Mouse (Mus musculus) c-Kit-negative CD71-positive TER-119-positive erythroid progenitor cells, embryonic 14.5 days (primary cell): ENCODE measurements around the gene Espl1.
A peak's percentile ranks its signal among the peaks of the same experiment; 100 is the strongest.
"Not testable (repeated sequence)": the region's sequence is repeated elsewhere in the genome, so short reads cannot be mapped to it uniquely, and the experiment has no call there.

Experiments
- DNase-seq: peaks from one replicate; pipeline ENCODE4 v3.0.0-alpha.2; 2013; ENCODE audit warnings: low read depth, low spot score

Espl1 gene

DNA sequence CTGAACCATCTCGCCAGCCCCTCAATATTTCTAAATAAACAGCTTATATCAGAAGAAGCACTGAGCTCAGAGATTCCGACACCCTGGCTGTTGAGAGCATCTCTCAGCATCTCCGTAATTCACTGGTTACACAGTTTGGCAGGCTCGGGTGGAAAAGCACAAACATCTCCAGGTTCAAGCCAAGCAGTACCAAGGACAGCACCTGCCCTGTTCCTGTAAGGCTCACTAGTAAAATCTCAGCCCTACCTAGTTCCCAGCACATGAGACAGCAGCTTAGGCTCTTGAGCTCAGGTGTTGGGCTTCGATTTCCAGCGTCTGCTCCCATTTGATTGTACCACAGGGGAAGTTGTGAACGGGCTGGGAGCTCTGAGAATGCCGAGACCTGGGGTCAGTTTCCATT is 39.2 kb downstream of the Espl1 start:
- DNase-seq: no peak

DNA sequence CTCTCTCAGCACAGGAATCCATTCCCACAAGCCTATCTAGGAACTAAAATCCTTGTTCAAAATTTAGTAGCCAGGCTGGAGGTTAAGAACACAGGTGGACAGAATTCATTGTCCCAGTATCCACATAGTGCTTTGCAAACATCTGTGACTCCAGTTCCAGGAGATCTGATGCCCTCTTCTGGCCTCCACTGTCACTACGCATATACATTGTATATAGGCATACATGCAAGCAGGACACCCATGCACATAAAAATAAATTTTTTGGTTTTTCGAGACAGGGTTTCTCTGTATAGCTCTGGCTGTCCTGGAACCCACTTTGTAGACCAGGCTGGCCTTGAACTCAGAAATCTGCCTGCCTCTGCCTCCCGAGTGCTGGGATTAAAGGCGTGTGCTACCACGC is 39.9 kb downstream of the Espl1 start:
- not testable (repeated sequence) for DNase-seq

DNA sequence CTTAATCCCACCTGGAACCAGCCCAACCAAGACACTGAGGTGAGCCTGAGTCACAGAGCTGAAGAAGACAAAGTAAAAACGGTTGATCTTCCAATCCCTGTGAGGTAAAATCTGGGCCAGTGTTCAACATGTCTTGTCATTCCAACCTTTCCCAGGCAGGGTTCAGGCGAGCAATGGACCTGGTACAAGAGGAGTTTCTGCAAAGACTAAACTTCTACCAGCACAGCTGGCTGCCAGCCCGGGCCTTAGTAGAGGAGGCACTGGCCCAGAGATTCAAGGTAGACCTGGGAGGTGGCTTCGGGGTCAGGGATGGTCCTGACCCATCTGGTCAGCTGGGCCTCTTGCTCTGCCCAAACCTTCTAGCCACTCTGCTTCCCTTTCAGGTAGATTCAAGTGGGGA is 40.9 kb downstream of the Espl1 start:
- no peak for DNase-seq

DNA sequence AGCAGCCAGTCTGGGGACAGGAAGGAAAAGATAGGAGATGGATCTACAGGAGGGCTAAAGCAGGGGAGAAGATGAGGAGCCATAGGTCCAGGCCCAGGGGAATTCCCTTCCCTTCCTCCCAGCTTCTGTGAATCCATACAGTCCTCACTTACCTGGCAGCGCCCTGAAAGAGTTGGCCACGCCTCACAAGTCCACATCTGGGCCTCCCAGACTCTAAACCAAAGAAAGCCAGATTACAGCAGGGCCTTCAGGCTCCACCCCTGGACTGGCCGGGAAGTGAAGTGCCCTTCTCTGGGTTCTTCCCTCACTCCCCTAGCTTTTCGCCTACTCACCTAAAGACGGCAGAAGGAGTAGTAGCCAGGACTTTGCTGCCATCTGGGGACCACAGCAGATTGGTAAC is 43.5 kb downstream of the Espl1 start:
- DNase-seq: no peak

DNA sequence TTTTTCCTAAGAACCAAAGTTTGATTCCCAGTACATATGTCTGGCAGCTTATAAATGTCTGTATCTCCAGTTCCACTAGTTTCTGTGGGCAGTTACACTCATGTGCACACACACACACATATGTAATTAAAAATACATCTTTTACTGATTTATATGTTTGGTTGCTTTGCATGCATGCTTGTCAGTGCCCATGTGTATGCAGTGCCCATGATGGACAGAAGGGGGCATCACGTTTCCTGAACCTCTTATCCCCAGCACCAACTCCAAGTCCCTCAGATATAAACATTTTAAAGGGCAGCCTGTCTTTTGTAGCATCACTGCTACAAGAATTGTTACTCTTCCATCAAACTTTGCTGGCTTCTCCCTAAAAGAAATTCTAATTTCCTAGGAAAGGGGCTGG is 45.5 kb downstream of the Espl1 start:
- DNase-seq: no peak

DNA sequence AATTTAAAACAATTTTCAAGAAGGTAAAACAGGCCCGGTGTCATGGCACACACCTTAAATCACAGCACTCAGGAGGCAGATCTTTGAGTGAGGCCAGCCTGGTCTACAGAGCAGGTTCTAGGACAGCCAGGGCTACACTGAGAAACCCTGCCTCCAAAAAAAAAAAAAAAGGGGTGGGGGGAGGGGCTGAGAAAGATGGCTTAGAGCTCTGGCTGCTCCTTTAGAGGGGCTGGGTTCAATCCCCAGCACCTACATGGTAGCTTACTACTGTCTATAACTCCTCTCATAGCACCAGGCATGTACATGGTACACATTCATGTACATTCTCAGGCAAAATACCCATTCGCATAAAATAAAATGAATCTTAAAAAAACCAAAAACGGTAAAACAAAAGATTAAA is 48.4 kb downstream of the Espl1 start:
- DNase-seq: no peak

DNA sequence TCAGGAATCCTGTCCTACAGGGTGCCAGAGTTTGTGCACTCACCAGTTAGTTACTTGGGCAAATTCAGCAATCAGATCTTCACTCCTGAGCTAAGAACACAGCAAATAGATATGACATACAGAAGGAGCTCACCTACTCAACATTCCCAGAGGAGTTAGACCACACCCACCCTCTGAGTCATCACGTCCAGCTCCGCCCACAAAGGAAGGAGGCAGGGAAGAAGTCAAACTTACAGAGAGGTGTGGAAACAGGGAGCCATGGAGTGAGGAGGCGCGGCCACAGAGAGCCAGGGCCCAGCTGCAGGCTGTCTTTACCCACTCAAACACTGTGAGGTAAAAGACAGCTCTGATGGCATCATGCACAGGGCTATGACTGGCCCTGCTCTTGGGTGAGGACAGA is 50.4 kb downstream of the Espl1 start:
- no peak for DNase-seq

DNA sequence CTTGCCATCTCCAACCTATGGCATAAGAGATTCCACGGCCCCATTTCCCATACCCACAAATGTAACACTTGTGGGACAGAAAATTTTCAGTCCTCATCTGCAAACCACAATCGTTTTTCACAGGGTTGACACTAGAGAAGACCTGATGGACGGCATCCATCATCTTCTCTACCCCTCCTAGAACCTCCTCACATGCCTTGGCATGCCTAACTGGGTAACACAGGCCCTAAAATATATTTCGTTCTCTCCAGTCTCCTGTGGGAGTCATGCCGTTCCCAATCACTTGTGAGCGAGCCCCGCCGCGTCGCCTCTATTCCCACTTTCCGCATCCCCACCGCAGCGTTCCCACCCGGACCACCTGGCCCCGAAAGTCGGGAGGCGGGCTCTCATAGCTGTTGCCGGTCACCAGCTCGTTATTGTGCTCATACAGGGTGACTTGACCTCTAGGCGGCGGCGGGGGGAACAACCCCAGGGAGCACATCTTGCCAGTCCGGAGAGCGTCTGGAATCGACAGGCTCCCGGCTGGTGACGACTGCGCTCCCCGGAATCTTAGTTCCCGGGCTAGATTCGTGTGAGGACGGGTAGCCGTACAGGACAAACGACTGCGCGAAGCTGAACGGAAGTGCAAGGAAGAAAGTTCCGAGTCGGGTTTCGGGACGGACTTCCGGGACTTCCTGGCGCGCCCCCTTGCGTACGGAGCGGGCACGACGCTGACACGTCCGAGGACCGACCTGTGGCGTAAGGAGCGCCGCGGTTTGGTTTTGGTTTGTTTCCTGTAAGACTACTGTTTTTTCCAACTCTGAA is 54.3 kb downstream of the Espl1 start, which contains the start of gene Aaas:
Gene Aaas (minus strand): TSS at position 634 of the 804 bp plus-strand sequence.
- DNase-seq: peak; percentile 90

DNA sequence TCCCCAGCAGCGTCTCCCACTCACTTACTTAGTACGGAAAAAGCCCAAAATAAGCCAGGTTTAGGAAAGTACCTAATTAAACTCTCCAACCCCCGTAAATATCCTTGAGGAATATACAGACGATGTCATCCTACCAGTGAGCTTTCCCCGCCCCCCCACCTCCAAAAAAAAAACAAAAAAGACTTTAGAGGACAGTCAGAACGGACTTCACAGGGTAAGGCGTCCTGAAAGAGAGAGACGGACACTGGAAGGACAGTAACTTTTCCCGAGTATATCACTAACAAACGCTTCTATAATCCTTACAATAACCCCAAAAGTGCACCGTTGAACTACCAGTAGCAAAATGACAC is 54.9 kb downstream of the Espl1 start:
- DNase-seq: no peak

DNA sequence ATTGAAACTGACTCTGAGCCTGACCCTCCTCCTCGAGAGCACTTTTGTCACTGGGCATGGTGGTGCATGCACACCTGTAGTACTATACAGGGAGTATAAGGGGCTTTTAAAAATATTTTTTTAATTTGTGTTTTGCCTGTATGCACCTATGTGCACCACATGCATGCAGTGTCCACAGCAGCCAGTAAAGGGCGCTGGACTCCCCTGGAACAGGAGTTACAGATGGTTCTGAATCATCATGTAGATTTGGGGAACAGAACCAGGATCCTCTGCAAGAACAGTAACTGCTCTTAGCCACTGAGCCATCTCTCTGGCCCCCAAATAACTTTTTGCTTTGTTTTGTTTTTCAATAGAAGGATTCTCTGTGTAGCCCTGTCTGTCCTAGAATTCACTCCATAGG is 56.1 kb downstream of the Espl1 start:
- DNase-seq: no peak

DNA sequence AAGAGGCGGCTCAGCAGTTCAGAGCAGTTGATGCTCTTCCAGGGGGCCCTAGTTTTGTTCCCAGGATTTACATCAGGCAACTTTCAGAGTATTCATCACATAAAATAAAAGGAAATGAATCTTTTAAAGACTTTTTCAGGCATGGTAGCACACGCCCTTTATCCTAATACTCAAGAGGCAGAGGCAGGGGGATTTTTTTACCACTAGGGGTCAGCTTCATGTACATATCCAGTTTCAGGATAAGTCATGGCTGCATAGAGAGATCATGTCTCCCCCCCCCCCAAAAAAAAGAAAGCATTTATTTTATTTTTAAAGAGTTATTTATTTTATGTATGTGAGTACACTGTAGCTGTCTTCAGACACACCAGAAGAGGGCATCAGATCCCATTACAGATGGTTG is 57.9 kb downstream of the Espl1 start:
- DNase-seq: no peak

DNA sequence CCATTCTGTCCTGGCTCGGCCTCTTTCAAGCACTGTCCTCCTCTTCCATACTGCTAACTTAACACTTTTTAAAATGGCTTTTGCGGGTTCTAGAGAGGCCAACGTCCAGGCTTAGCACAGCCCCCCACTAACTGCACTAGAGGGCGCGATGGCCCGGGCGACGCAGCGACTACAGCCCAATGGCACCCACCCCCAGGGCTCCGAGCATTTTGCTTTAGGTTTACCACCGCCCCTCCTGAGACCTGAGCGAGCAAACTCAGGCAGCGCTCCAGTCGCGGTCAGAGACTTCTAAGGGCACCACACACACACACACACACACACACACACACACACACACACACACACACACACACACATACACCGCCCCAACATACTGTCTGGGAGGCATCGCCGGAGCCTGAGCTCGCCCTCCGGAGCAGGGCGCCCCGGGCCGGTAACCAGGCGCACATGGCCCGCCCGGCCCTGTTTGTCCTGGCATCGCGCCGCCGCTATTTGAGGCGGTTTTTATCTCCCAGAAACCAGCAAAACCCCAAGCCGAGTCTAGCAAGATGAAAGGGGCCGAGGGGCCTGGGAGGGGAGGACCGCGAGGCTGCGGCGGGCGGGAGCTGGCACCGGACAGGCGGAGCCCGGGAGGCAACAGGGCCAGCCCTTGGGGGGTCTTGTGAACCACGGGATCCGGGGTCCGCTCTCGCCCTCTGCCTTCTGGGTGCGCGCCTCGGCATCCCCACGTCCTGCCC is 59.2 kb downstream of the Espl1 start:
- no peak for DNase-seq

DNA sequence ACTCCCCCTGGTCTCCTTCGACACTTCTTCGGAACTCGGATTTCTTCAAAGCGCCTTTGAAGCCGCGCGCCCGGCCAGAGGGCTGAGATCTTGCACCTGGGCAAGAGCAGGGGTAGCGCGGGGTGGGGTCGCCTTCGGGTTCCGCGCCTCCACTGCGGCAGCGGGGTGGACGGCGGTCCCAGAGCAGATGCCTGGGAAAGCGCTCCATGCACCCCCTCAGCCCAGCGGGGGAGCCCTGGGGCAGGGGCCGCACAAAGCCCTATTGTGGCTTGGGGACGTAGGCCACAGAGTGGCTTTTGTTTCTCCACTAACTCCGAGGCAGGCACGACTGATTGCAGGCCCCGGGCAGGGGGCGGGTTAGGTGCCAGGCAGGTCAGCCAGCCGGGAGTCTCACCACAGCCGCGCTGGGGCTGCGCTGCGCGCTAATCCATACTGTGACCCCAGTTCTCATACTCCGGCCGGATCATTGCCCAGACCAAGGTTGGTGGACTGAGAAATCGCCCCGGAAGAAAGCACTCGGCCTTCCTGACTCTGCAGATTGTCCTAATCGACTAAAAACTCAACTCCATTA is 59.9 kb downstream of the Espl1 start:
- no peak for DNase-seq

DNA sequence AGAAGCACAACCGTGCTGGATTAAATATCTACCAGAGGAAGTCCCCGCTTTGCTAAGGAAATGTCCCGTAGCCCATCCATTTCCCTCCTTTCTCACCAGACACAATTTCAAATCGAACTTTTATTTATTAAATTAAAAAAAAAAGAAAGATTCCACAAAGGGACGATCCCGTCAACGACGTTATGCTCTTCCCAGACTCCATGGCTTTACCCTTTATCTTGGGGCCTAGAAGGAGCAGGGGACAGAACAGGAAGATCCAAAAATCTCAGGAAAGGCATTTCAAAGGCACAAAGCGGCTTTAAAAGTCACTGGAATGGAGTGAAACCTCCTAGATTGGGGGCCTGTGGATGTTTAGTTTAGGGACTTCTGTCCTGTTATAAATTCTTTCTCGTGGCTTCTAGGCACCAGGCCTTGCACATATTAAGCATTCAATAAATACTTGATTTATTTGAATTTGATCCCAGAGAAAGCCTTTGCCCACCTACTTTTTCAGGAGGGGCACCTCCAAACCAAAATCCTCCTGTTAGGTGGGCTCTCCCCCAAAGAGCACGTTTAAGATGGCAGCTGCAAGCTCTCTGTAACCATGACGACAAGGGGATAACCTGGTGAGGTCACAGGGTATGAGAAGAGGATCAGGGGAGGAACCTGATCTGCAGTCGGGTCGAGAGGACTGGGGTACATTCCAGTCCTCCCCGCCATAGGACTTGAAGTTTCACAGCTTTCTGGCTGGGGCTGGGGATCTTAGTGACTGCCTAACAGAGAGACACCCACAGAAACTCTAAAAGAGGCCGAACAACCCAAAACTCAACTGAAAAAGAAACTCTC is 60.6 kb downstream of the Espl1 start:
- DNase-seq: no peak

DNA sequence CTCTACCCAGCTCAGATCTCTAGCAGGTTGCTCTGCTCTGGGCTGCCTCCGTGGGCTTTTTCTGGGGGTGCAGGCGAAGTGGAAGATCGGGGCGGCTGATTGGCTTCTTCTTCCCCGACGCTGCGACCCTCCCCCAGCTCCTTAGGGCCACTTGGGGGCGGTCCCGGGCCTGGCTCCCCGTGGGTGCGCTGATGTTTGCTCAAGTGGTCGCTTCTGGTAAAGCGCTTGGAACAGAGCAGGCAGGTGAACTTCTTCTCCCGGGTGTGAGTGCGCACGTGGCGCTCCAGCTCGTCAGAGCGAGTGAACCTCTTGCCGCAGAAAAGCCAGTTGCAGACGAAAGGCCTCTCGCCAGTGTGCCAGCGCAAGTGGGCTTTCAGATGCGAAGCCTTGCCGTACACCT is 62.1 kb downstream of the Espl1 start:
- DNase-seq: no peak

DNA sequence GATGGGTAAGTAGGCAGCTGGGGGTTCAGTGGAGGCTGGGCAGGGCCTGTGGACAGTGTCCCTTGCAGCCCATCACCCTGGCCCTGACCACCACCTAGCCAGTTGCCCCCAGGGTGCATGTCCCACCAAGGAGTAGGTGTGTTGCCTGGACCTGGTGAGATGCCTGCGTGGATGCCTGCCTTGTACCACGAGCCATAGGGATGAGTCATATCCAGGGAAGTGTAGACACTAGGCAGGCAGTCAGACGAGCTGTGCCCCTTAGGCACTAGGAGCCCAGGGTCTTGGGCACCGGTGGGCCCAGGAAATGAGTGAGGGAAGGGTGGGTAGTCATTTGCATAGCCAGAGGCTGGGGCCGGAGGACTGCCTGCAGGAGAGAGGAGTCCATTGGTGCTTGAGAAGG is 62.8 kb downstream of the Espl1 start:
- DNase-seq: no peak

DNA sequence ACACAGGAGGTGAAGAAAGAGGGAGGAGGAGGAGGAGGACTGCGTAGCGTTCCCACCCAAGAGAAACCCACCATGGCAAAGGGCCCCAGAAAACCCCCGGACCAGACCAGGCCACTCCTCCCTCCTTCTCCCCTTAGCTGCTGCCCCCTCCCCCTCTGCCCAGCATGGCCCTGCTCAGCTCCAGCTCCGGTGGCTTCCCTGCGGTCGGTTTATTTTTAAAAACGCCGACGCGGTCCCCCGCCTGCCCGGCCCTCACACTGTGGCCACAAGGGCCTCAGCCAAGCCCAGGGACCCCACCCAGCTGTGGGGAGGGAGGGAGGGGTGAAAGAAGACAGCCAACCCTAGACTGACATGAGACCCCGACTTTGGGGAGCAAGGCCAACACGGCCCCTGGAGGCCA is 66.6 kb downstream of the Espl1 start:
- DNase-seq: no peak

DNA sequence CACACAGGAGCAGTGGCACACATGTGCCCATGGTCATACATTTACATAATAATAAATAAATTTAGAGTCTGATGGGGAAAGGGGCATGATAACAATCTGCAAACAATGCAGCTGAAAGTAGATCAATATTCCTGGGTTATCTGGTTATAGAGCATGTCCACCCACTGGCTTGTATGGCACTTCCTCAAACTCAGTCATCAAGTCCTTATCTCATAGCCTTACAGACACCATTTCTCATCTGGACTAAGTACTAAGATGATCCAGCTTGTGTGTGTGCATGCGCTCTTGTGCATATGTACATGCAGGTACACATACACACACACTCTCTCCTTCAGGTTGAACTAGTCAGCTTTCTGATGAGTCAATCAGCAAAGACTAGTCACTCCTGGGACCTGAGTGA is 68.6 kb downstream of the Espl1 start:
- DNase-seq: no peak

DNA sequence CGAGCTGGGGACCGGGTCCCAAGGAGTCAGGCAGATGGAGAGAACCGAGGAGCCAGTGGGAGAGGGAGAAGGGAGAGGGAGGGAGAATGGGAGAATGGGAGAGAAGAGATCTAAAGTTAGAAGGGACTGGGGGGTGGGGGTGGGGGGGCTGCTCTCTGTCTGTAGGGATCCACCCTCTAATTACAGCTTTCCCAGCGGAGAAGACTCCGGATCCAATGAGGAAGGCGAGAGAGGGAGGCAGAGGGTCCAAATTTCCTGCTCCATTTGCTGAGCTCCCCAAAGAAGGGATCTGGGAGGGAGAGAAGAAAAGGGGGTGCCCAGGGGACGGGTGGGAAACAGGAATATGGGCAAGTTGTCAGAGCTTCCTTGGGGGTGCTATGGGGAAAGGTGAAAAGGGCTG is 70.2 kb downstream of the Espl1 start:
- DNase-seq: no peak

DNA sequence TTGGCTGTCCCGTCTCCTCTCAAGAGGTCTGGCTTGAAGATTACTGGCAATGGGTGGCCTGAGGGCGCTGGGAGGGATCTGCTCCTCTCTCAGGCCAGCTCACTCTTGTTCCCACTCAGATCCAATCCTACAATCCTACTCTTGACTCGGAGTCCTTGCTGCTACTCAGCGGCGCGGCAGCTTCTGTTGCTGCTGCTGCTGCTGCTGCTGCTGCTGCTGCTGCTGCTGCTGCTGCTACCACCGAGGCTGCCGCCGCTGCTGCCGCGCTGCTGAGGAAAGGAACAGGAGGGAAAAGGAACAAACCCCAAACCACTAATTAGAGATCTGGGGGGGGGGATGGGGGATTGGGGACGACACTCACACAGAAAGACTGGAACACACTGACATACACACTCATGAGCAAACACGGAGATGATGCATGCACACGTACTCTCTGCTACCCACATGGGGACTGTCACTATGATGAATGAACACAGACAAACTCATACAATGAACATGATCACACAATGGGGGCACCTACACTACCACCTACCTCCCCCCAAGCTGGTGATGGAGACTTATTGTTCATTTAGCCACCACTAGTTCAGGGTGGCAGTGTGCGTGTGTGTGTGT is 70.8 kb downstream of the Espl1 start, which contains the start of gene Sp7:
Gene Sp7 (minus strand): TSS at position 450 of the 612 bp plus-strand sequence.
- no peak for DNase-seq

DNA sequence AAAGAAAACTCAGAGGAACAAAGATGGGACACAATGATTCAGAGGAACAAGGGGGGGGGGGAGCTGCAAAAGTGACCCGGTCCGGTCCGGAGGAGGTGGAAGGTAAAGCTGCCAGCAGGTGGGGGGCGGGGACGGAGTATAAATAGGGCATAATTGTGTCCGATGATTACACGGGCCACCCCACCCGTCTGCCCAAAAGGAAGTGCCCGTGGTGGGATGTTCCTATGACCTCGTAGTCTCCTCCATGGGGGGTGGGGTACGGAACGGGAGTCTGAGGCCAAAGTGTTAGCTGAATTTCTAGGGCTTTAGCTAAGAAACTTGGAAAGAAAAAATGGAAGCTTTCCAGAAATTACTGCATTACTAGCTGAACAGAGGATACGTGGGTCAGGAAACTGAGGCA is 73.9 kb downstream of the Espl1 start:
- DNase-seq: no peak

DNA sequence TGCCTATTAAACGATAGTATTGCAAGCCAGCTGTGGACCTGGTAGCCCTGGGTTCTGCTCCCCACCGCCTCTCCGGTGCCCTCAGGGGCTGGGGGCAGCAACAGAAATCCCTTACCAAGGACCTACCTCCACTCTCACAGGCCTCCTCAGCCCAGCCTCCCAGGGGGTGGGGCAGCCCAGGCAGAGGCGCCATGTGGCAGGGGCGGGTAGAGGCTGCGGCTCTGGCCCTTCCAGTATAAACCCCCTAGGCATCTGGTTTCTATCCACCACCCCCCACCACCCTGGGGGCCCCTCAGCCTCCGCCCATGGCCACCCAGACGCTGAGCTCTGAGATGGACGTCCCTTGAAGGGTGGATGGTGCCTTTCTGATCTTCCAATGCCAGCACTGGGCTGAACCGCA is 74.7 kb downstream of the Espl1 start:
- no peak for DNase-seq
